21 mouse cellular contexts compared by ENCODE assay signal in the genomic region with DNA sequence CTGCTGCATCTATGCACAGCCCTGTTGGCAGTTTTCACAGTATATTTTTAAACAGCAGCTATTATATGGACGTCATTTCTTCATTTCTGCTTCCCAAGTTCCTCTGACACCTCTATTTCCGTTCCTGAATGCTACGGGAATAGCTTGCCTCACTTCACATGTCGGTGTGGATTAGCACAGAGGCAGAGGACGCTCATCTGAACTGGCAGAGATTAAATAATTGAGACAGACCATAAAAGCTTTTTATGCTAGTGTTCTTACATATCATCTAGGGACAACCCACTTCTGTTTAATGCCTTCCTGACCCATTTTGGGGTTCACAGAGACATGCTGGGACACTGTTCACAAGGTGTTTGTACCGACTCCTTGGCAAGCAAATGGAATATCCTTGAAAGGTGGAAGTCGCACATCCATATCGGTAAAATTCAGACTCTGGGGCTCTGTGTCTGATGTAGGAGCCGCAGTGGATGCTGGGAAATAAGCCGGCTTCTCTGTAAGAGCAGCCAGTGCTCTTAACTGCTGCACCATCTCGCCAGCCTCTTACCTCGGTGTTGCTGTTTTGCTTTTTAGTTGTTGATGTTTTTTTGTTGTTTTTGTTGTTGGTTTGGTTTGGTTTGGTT. TPM values are rescaled to one million over a fixed set of nuclear protein-coding genes. Genes with fewer than 3 reads are reported as not detected.
DNase-seq lines count a peak whose midpoint lies in the region; ATAC-seq and TF ChIP-seq lines count a peak whose summit lies in the region.
"Had no signal": no experiment of that assay in that cellular context is flagged by ENCODE, and none has a peak within 500 bp of the region (broad histone marks: within the 10 kb centered on the region; RNA-seq: fewer than 3 reads in every experiment).

No protein-coding gene starts in this region.

- no peaks in the 10 kb centered on the region for H3K9me3 ChIP-seq in liver, postnatal 0 days (ENCODE audit: low read length)
- H3K9me3 ChIP-seq: embryonic facial prominence, embryonic 13.5 days; heart, embryonic 12.5 days had no signal

- intact Hi-C loops in heart, postnatal 36 days (cut with DNase I), result no loop called here
- intact Hi-C loops in left cerebral cortex, adult 2 months (cut with DNase I), result loop anchor here (1.0 to 5.0 kb wide), 2 partner anchors 66 to 83 kb away; no protein-coding TSS in a partner anchor
- intact Hi-C loops in left cerebral cortex, postnatal 10 days (cut with DNase I), result loop anchor here (5.0 kb wide), 1 partner anchor 58 kb away; no protein-coding TSS in a partner anchor

- peak overlapping the region; percentile 86 for H3K27ac ChIP-seq in left cerebral cortex, adult 2 months
- no peak overlapping the region for H3K27ac ChIP-seq in liver, postnatal 0 days (ENCODE audit: low read depth)
- H3K27ac ChIP-seq: embryonic facial prominence, embryonic 13.5 days had no signal

- 74% methylated on average over 12 of the region's 12 CpGs for WGBS in liver, postnatal 0 days (ENCODE audit: insufficient replicate concordance)

- H3K9ac ChIP-seq in liver, postnatal 0 days (replicated peaks), result no peak overlapping the region
- H3K9ac ChIP-seq: embryonic facial prominence, embryonic 13.5 days; forebrain, postnatal 0 days; heart, embryonic 12.5 days had no signal

- no peak overlapping the region for H3K4me3 ChIP-seq in left cerebral cortex, adult 2 months
- H3K4me3 ChIP-seq in liver, postnatal 0 days (ENCODE audit: low read depth, low read length), result no peak overlapping the region
- H3K4me3 ChIP-seq: embryonic facial prominence, embryonic 13.5 days; heart, embryonic 12.5 days; layer of hippocampus, adult 2 months had no signal

- no peak overlapping the region for H3K4me2 ChIP-seq in liver, postnatal 0 days (ENCODE audit: low read depth, low read length)
- H3K4me2 ChIP-seq: embryonic facial prominence, embryonic 13.5 days had no signal

- H3K36me3 ChIP-seq in liver, postnatal 0 days (replicated peaks; ENCODE audit: insufficient read depth, low read length), result no peaks in the 10 kb centered on the region
- H3K36me3 ChIP-seq: embryonic facial prominence, embryonic 13.5 days; heart, embryonic 12.5 days had no signal

- H3K4me1 ChIP-seq in liver, postnatal 0 days (ENCODE audit: insufficient read depth), result peaks cover 20% of the 10 kb centered on the region

- no peaks in the 10 kb centered on the region for H3K27me3 ChIP-seq in liver, postnatal 0 days (ENCODE audit: insufficient read depth, low read length)
- H3K27me3 ChIP-seq: embryonic facial prominence, embryonic 13.5 days; heart, embryonic 12.5 days had no signal

- DNase-seq in heart, adult 11 months, result peak; percentile 75
- no peak for DNase-seq in heart, postnatal 36 days
- peak in 1 of 2 experiments; percentile 39 for DNase-seq in left cerebral cortex, adult 2 months (ENCODE audit: extremely low spot score in 1 of 2, low spot score in 2 of 2)
- DNase-seq in left cerebral cortex, postnatal 10 days (ENCODE audit: extremely low spot score in 1 of 2, low spot score in 2 of 2), result no peak
- DNase-seq in right cerebral cortex, postnatal 14 days, result peak; percentile 33
- no peak for DNase-seq in right cerebral cortex, postnatal 25 days
- DNase-seq in retina, postnatal 1 day, result peak; percentile 76
- no peak for DNase-seq in liver, postnatal 0 days
- DNase-seq: adrenal gland, adult 8-10 months; cerebellum, adult 18-20 months; forebrain, postnatal 0 days; gastrocnemius, postnatal 36 days; heart, postnatal 4 days; kidney, adult 8-10 months; liver; lung, adult 2 months had no signal

- no peak for TF ChIP-seq CTCF in left cerebral cortex, adult 2 months (IDR thresholded peaks at IDR 0.05)
- TF ChIP-seq CTCF in liver, postnatal 0 days (IDR thresholded peaks at IDR 0.05; ENCODE audit: low read depth), result no peak

- ATAC-seq in liver, postnatal 0 days, result no peak

- TF ChIP-seq EP300 in liver, postnatal 0 days (IDR thresholded peaks at IDR 0.05; ENCODE audit: low read depth), result no peak

RNA-seq across cellular contexts. Expression of gene Il12a, which starts 15.1 kb away (rescaled TPM):
- under 1 TPM in 1 of 2 experiments, not detected in 1; 0.79 TPM for total RNA-seq in heart, postnatal 36 days (2021)
- total RNA-seq in left cerebral cortex, adult 2 months (2021), result 1 to 10 TPM; 2.8 to 4.2 TPM
- total RNA-seq in left cerebral cortex, postnatal 10 days (2021), result under 1 TPM; 0.93 to 0.94 TPM
- polyA plus RNA-seq in liver, postnatal 0 days (2015; fragmentation: Nextera tagmentation; extraction: Ambion mirVana), result 3.1 and 3.2 TPM in 2 replicates
- total RNA-seq: forebrain, postnatal 0 days had no signal
- polyA plus RNA-seq: forebrain, postnatal 0 days; neural tube, embryonic 14.5 days; stomach, embryonic 14.5 days had no signal

Comparison
In these comparisons a context has a peak if more than half of its experiments do, and no peak if none do; other contexts are left out.
1. DNase-seq: peak in heart, adult 11 months (single experiment), right cerebral cortex, postnatal 14 days (single experiment) and retina, postnatal 1 day (single experiment); none in heart, postnatal 36 days (0 of 2), left cerebral cortex, postnatal 10 days (0 of 2), right cerebral cortex, postnatal 25 days (single experiment) and liver, postnatal 0 days (single experiment).